In genomic region chr8:88537998-88538975, GRCm38 (mm10) we compare ENCODE assay signal across 9 mouse cellular contexts. TPM values are rescaled to one million over a fixed set of nuclear protein-coding genes. Genes with fewer than 3 reads are reported as not detected.
DNase-seq lines count a peak whose midpoint lies in the region; ATAC-seq and TF ChIP-seq lines count a peak whose summit lies in the region.
"Had no signal": no experiment of that assay in that cellular context is flagged by ENCODE, and none has a peak within 500 bp of the region (broad histone marks: within the 10 kb centered on the region; RNA-seq: fewer than 3 reads in every experiment).

No protein-coding gene starts in this region.

- intact Hi-C loops in gastrocnemius, adult 2 months (cut with DNase I) = no loop called here
- intact Hi-C loops in left cerebral cortex, postnatal 14 days (cut with DNase I) = no loop called here

- WGBS in intestine, embryonic 14.5 days = 26% methylated on average over 19 of the region's 19 CpGs
- 38% methylated on average over 19 of the region's 19 CpGs for WGBS in lung, postnatal 0 days

- H3K36me3 ChIP-seq in intestine, embryonic 14.5 days (ENCODE audit: control insufficient read depth, insufficient read depth, low read length) = no peaks in the 10 kb centered on the region
- no peaks in the 10 kb centered on the region for H3K36me3 ChIP-seq in lung, postnatal 0 days (ENCODE audit: insufficient read depth, low read length)

- H3K4me1 ChIP-seq in intestine, embryonic 14.5 days (replicated peaks; ENCODE audit: control insufficient read depth, insufficient read depth, low read length) = peaks cover 35% of the 10 kb centered on the region; the same call in 1 of the 2 replicates
- peaks cover 11% of the 10 kb centered on the region for H3K4me1 ChIP-seq in lung, postnatal 0 days (ENCODE audit: insufficient read depth, low read depth, low read length)

- DNase-seq in gastrocnemius, adult 2 months = peak; percentile 32
- DNase-seq in gastrocnemius, adult 8-10 months (ENCODE audit: low spot score in 2 of 2) = no peak
- DNase-seq in brain, adult 2 months (ENCODE audit: low read depth, low spot score) = peak; percentile 27
- no peak for DNase-seq in intestine, embryonic 14.5 days (ENCODE audit: low spot score)
- peak; percentile 87 for DNase-seq in lung, postnatal 0 days (ENCODE audit: low spot score)
- DNase-seq in left cerebral cortex, postnatal 14 days (ENCODE audit: low spot score in 2 of 2) = no peak
- no peak for DNase-seq in left cerebral cortex, adult 8-10 months (ENCODE audit: low spot score in 2 of 2)
- DNase-seq: thymus, postnatal 14 days had no signal

- peak overlapping the region; percentile 32; the same call in 1 of the 2 replicates for H3K27ac ChIP-seq in gastrocnemius, adult 2 months
- peak overlapping the region; percentile 57; the same call in 1 of the 2 replicates for H3K27ac ChIP-seq in intestine, embryonic 14.5 days (ENCODE audit: low read depth)
- H3K27ac ChIP-seq in lung, postnatal 0 days (ENCODE audit: low read length) = peak overlapping the region; percentile 85

- no peak for TF ChIP-seq CTCF in gastrocnemius, adult 2 months (IDR thresholded peaks at IDR 0.05)
- no peak for TF ChIP-seq CTCF in lung, postnatal 0 days (IDR thresholded peaks at IDR 0.05)

- H3K4me3 ChIP-seq in gastrocnemius, adult 2 months = no peak overlapping the region
- H3K4me3 ChIP-seq in intestine, embryonic 14.5 days (ENCODE audit: low read depth, low read length) = no peak overlapping the region
- no peak overlapping the region for H3K4me3 ChIP-seq in lung, postnatal 0 days (ENCODE audit: low read depth, low read length)

- no peak for ATAC-seq in intestine, embryonic 14.5 days (replicated peaks; ENCODE audit: low FRiP score, low TSS enrichment, low read depth)
- ATAC-seq in lung, postnatal 0 days = peak; percentile 66
- ATAC-seq in cerebellum, adult (ENCODE audit: insufficient number of reproducible peaks, low FRiP score, low TSS enrichment) = no peak

- peak; percentile 90 for TF ChIP-seq EP300 in lung, postnatal 0 days (IDR thresholded peaks at IDR 0.05)

- no peaks in the 10 kb centered on the region for H3K27me3 ChIP-seq in intestine, embryonic 14.5 days (replicated peaks; ENCODE audit: control insufficient read depth, insufficient read depth, low read length)
- no peaks in the 10 kb centered on the region for H3K27me3 ChIP-seq in lung, postnatal 0 days (replicated peaks; ENCODE audit: insufficient read depth, low read length)

- no peak overlapping the region for H3K9ac ChIP-seq in intestine, embryonic 14.5 days (ENCODE audit: low read length)
- no peak overlapping the region for H3K9ac ChIP-seq in lung, postnatal 0 days (replicated peaks; ENCODE audit: low read depth)

- no peaks in the 10 kb centered on the region for H3K9me3 ChIP-seq in intestine, embryonic 14.5 days (ENCODE audit: control insufficient read depth, low read length)
- H3K9me3 ChIP-seq in lung, postnatal 0 days (ENCODE audit: low read length) = no peaks in the 10 kb centered on the region

- no peak overlapping the region for H3K4me2 ChIP-seq in intestine, embryonic 14.5 days (ENCODE audit: low read length)
- H3K4me2 ChIP-seq in lung, postnatal 0 days (replicated peaks; ENCODE audit: low read depth, low read length) = no peak overlapping the region

RNA-seq across cellular contexts. Expression of gene Nkd1, which starts 17.1 kb away (rescaled TPM):
- total RNA-seq in gastrocnemius, adult 2 months (2021) = 1 to 10 TPM in 1 of 2 experiments, under 1 TPM in 1; 0.82 to 1.7 TPM
- total RNA-seq in gastrocnemius, adult 8-10 months (2022) = 1 to 10 TPM in 3 of 4 experiments, under 1 TPM in 1; 0.97 to 1.5 (median 1.4) TPM
- polyA plus RNA-seq in intestine, embryonic 14.5 days (2014; fragmentation: Nextera tagmentation; extraction: Ambion mirVana) = 33.6 and 35.8 TPM in 2 replicates
- polyA plus RNA-seq in lung, postnatal 0 days (2015; fragmentation: Nextera tagmentation; extraction: Ambion mirVana) = 113 and 123 TPM in 2 replicates
- total RNA-seq in left cerebral cortex, postnatal 14 days (2021) = 10 to 100 TPM; 19.7 to 25.5 TPM
- total RNA-seq in left cerebral cortex, adult 8-10 months (2022) = 10 to 100 TPM; 11.1 to 15.6 (median 14.6) TPM

Comparison
In these comparisons a context has a peak if more than half of its experiments do, and no peak if none do; other contexts are left out.
1. DNase-seq: peak in gastrocnemius, adult 2 months (single experiment), brain, adult 2 months (single experiment) and lung, postnatal 0 days (single experiment); none in gastrocnemius, adult 8-10 months (0 of 2), intestine, embryonic 14.5 days (single experiment), left cerebral cortex, postnatal 14 days (0 of 2) and left cerebral cortex, adult 8-10 months (0 of 2).
2. H3K27ac ChIP-seq: peak in every context shown above with its lines; median percentile 85 in lung, postnatal 0 days; 57 in intestine, embryonic 14.5 days; 32 in gastrocnemius, adult 2 months.
3. RNA of gene Nkd1, which starts 17.1 kb away (total RNA-seq): 19.7 to 25.5 TPM in left cerebral cortex, postnatal 14 days and 11.1 to 15.6 TPM in left cerebral cortex, adult 8-10 months; 0.82 to 1.7 TPM in gastrocnemius, adult 2 months and 0.97 to 1.5 TPM in gastrocnemius, adult 8-10 months; every median in the first group is over 4 times any median in the second.